Mouse (Mus musculus) T-helper 2 cell (primary cell): ENCODE results near the gene Dek.

Experiments
- in situ Hi-C: fragments of 300-600 bp; cut with MboI, MseI; formaldehyde crosslinking; loops from one replicate; pipeline ENCODE4 v1.15.1; 2025; ENCODE audit warnings: high pct_unique_total_duplicates

The Dek gene

GRCm38 (mm10) chr13:47111185-47111584 lies 5.2 kb upstream of the Dek start:
- in situ Hi-C loops, result no loop called here

DNA sequence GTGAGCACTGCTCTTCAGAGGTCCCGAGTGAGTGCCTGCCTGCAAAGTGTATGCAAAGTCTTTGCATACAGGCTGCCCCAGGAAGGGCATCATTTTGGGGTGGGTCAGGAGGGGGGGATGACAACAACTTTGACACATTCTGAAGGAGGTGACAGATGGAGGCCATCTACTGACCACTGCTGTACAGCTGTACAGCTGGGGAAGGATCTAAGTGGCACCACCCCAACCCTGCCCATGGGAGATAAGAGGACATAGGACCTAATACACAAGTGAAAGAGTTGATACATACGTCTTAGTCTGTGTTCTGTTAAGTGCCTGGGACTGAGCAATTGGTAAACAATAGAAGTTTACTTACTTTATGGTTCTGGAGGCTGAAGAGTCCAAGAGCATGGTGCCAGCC lies 3.2 kb upstream of the Dek start:
- in situ Hi-C loops, result no loop called here

GRCm38 (mm10) chr13:47106580-47106888 lies 533 bp upstream of the Dek start:
- in situ Hi-C loops, result no loop called here

DNA sequence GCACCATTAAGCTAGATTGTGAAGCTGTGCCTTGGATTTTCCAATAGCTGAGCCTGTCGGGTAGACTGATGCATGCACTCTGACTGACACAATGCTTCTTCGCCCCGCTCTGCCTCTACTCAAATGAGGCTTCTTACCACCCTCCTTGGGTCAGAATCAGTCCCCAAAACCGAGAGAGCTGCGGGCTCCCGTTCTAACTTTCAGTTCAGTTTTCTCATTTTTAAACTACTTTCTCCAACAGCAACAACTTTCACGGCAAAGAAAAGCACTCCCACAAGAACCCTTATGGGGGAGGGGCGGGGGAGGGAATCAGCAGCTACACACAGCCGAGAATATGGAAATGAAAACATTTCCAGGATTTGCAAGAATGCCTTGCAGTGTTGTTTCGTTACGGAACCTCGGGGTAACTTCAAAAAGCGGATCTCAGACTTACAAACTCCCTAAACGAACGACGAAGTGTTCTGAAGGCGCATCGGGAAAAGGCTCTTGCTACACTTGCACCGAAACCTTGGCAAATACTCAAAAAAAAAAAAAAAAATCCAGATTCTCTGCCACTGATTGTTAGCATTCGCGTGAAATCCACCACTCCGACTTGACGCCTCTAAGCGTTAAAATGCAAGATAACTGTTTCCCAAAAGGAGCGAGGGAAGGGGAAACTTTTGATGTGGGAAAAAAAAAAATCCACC lies 1.0 kb downstream of the Dek start:
- in situ Hi-C loops, result no loop called here

- in situ Hi-C loops, result no loop called here
Measured at GRCm38 (mm10) chr13:47104146-47104545, 1.9 kb downstream of the Dek start.

DNA sequence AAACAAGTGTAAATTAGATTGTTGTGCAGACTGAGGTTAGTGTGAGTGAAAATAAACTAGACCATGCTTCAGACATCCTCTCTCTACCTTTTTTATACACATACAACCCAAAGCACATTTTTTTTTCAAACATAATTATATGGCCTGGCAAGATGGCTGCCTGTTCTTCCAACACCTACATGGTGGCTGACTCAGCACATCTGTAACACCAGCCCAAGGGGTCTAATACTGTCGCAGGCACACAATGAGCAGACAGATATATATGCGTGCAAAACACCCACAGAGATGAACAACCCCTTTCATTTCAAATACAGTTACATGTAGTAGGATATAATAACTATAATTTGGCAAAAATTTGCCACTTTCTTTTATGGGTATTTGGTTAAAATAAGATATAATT lies 5.4 kb downstream of the Dek start:
- in situ Hi-C loops, result no loop called here

- in situ Hi-C loops, result no loop called here
Measured at GRCm38 (mm10) chr13:47099265-47099664, 6.7 kb downstream of the Dek start.

DNA sequence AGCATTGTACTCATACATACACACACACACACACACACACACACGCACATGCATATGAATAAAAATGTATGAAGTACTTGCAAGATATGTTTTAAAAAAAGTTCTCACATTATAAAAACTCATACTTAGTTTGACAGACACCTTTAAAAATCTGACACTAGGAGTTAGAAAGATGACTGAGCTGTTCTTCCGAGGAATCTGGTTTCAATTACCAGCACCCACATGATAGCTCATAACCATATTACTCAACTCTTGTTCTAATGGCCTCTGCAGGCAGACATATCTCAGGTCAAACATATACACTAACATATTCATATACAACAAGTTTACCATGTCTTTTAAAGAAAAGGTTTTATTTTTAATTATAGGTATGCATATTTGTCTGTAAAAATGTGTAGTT lies 9.4 kb downstream of the Dek start:
- in situ Hi-C loops, result no loop called here

DNA sequence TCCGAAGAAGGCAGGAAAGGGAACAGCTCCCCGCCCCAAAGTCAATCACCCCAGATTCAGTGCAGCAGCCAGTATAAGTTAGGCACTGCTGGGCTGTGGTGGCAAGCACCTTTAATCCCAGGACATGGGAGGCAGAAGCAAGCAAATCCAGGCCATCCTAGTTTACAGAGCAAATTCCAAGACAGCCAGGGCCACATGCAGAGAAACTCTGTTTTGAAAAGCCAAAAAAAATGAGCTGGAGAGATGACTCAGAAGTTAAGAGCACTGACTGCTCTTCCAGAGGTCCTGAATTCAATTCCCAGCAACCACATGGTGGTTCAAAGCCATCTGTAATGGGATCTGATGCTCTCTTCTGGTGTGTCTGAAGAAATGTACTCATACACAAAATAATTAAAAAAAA lies 12.2 kb downstream of the Dek start:
- in situ Hi-C loops, result no loop called here

GRCm38 (mm10) chr13:47089271-47089670 lies 16.7 kb downstream of the Dek start:
- in situ Hi-C loops, result no loop called here

- in situ Hi-C loops, result no loop called here
Measured at GRCm38 (mm10) chr13:47088433-47088832, 17.6 kb downstream of the Dek start.

- in situ Hi-C loops, result no loop called here
Measured at GRCm38 (mm10) chr13:47080905-47081505, 25.0 kb downstream of the Dek start.

DNA sequence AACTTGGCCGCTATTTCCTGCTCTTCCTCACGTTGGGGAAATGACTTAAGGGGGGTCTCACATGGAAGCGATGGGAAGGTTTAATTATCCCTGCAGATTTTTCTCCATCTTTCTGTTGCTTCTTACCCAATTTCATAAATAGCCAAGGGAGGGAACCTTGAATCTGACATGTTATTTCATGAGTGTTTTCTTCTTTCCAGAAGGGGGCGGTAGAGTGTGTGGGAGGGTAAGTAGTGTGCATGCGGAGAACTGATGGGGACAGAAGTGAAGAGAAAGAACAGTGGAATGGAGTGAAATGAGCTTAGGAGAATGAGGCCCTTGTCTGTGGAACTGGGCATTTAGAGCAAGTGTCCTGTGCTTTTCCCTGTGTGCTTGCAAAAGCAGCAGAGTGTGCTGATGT lies 27.2 kb downstream of the Dek start:
- in situ Hi-C loops, result loop anchor here (10.0 kb wide), 1 partner anchor 206 kb away; no protein-coding TSS in a partner anchor

- in situ Hi-C loops, result loop anchor here (10.0 kb wide), 1 partner anchor 207 kb away; no protein-coding TSS in a partner anchor
Measured at GRCm38 (mm10) chr13:47077367-47077766, 28.6 kb downstream of the Dek start.

DNA sequence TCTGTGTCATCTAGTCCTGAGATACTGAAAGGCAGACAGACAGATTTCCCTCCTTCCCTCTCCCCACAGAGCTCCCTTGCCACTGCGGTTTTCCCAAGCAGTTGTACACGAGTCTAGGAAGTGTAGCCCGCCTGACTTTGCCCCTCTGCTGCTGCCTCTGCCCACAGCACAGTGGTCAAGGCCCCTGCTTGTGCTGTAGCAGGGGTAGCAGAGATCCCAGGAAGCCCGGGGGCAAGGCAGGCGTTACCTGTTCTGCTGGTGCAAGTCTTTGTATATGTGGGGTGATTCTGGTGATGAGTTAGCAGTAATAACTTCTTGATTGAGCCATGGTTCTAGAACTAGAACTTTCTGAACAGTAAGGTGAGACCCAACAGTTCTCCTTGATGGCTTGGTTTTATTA lies 29.8 kb downstream of the Dek start:
- in situ Hi-C loops, result loop anchor here (10.0 kb wide), 1 partner anchor 209 kb away; no protein-coding TSS in a partner anchor

GRCm38 (mm10) chr13:47072484-47072883 lies 33.5 kb downstream of the Dek start:
- in situ Hi-C loops, result loop anchor here (10.0 kb wide), 1 partner anchor 212 kb away; no protein-coding TSS in a partner anchor

DNA sequence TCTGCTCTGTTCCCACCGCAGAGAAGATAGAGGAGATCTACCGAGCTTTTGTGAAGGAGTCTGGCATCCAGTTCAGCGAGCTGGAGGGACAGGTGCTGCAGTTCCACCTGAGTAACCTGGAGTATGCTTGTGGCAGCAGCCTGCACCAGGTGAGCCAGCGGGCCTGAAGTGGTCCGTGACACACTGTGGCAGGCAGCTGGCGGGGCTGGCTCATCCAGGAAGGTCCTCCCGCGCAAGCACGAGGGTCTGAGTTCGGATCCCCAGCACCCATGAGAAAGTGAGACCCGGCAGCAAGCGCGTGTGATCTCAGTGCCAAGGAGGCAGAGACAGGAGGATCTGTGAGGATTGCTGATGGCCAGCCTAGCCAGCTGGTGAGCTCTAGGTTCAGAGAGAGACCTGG lies 34.1 kb downstream of the Dek start:
- in situ Hi-C loops, result loop anchor here (10.0 kb wide), 1 partner anchor 213 kb away; no protein-coding TSS in a partner anchor

GRCm38 (mm10) chr13:47070329-47071080 lies 35.5 kb downstream of the Dek start:
- in situ Hi-C loops, result loop anchor here (10.0 kb wide), 1 partner anchor 214 kb away; no protein-coding TSS in a partner anchor

GRCm38 (mm10) chr13:47067001-47067400 lies 39.0 kb downstream of the Dek start:
- in situ Hi-C loops, result no loop called here

GRCm38 (mm10) chr13:47066516-47066915 lies 39.5 kb downstream of the Dek start:
- in situ Hi-C loops, result no loop called here

DNA sequence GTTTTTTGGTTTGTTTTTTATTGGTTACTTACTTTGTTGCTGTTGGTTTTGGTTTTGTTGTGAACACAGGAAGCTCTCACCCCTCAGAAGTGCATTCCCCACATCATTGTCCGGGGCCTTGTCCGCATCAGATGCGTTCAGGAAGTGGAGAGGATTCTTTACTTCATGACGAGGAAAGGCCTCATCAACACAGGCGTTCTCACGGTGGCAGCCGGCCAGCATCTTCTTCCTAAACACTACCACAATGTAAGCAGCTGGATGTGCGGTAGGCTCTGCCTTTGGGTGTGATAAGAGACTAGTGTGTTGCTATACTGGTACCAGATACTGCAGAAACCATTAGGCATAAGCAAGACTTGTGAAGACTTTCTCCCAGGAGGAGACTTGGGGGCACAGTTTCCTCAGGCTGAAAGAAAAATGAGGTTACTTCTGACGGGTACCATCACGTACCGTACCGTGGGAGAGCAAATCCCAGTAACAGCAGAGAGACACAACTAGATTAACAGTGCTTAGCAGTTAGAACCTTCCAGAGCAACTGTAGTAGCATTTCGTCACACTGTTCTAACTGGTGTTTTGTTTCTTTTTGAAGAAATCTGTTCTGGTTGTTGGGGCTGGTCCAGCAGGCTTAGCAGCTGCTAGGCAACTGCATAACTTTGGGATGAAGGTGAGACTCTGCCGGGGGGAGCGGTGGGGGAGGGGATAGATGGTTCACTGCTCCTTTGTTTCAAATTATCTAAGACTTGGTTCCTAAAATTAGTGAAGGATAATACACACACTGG lies 41.8 kb downstream of the Dek start:
- in situ Hi-C loops, result no loop called here

- in situ Hi-C loops, result no loop called here
Measured at GRCm38 (mm10) chr13:47062756-47063155, 43.2 kb downstream of the Dek start.
